Mouse (Mus musculus): ENCODE results near the gene Zfp36.

GRCm38 (mm10) chr7:28341381-28341780, 38.7 kb downstream of the Zfp36 start:
- no peak for TF ChIP-seq CTCF (IDR thresholded peaks at IDR 0.05; ENCODE audit: extremely low read depth, insufficient read depth, insufficient read length, insufficient replicate concordance)
- TF ChIP-seq POLR2A (IDR thresholded peaks at IDR 0.05; ENCODE audit: low read depth, low read length): no peak
